Mouse (Mus musculus) liver, adult 2 months (tissue): Measurements from ENCODE around the gene Pnmal2.

Source experiments
- CTCF ChIP-seq: fragments of 200-500 bp; IDR thresholded peaks from 2 replicates; pipeline ENCODE4 v1.5.1; 2011; ENCODE audit warnings: low read depth, low read length, control low read depth
- POLR2A ChIP-seq: fragments of 200-500 bp; IDR thresholded peaks from 2 replicates; pipeline ENCODE4 v1.6.1; 2011; ENCODE audit warnings: low read length, control low read depth; ENCODE audit not compliant: insufficient read depth; ENCODE audit errors: extremely low read depth

DNA sequence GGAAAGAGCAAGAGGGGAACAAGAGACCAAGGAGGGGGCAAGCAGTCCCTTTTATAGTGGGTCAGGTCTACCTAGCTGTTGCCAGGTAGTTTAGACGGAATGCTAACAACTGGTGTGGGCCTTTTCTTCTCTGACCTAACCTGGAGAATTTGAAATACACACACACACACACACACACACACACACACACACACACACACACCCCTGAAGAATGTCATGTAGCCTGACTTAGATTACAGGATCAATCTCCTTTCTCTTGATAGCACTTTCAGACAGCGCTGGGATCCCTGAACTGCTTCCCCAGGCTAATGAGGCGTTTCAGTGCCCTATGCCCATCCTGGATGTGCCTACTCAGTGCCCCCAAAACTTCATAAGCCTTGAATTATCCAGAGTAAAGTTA, 34.1 kb downstream of the Pnmal2 start:
- TF ChIP-seq POLR2A (no peak), CTCF (no peak)
